ENCODE assay signal across 17 mouse cellular contexts in the genomic region with DNA sequence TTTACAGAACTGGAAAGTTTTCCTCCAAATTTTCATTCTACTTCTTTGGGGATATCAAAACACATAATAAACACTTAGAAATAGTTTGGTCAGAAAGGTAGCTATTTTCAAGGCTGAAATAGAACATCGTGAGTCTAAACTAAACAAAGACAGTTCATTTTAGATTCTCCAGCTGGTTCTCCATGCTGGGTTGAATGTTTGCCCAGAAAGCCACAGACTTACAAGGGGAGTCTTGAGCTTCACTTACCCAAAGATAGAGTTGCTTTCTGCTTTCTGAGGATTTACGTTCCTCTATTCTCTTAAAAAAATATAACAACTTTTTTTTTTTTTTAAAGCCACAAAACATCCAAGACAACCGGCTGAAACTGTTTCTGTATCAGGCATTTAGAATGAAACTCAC. TPM values are rescaled to one million over a fixed set of nuclear protein-coding genes. Genes with fewer than 3 reads are reported as not detected.
"Had no signal": no experiment of that assay in that cellular context is flagged by ENCODE, and none has a peak within 500 bp of the region (broad histone marks: within the 10 kb centered on the region; RNA-seq: fewer than 3 reads in every experiment).

No protein-coding gene starts in this region.

- H3K4me1 ChIP-seq: kidney, embryonic 15.5 days; limb, embryonic 13.5 days; midbrain, embryonic 10.5 days; neural tube, embryonic 15.5 days had no signal

- DNase-seq: kidney, adult 2 months; kidney, postnatal 14 days; left cerebral cortex, postnatal 4 days; lung, adult 18-20 months; lung, postnatal 4 days; midbrain, embryonic 14.5 days; right cerebral cortex, postnatal 25 days; thymus, postnatal 4 days had no signal

- H3K36me3 ChIP-seq: kidney, embryonic 15.5 days; limb, embryonic 13.5 days; midbrain, embryonic 10.5 days; neural tube, embryonic 15.5 days had no signal

- ATAC-seq: intestine, embryonic 16.5 days; lung, postnatal 0 days had no signal

- H3K27me3 ChIP-seq: kidney, embryonic 15.5 days; limb, embryonic 13.5 days; neural tube, embryonic 15.5 days had no signal

- H3K4me3 ChIP-seq: kidney, embryonic 15.5 days; limb, embryonic 13.5 days; midbrain, embryonic 10.5 days; myocyte; neural tube, embryonic 15.5 days had no signal

- H3K9ac ChIP-seq: kidney, embryonic 15.5 days; limb, embryonic 13.5 days; liver, embryonic 14.5 days; neural tube, embryonic 15.5 days had no signal

- H3K27ac ChIP-seq: kidney, embryonic 15.5 days; limb, embryonic 13.5 days; liver, embryonic 14.5 days; midbrain, embryonic 10.5 days; neural tube, embryonic 15.5 days had no signal

- H3K9me3 ChIP-seq: kidney, embryonic 15.5 days; limb, embryonic 13.5 days; midbrain, embryonic 10.5 days; neural tube, embryonic 15.5 days had no signal

- H3K4me2 ChIP-seq: kidney, embryonic 15.5 days; limb, embryonic 13.5 days; neural tube, embryonic 15.5 days had no signal

RNA-seq across cellular contexts. Expression of a gene that starts 40.1 kb away (rescaled TPM):
- total RNA-seq: megakaryocyte, adult 5-6 weeks had no signal
- polyA plus RNA-seq: myocyte had no signal
